Mouse (Mus musculus) ES-CJ7 (cell line): ENCODE results near the gene Rundc3a.
A peak's percentile ranks its signal among the peaks of the same experiment; 100 is the strongest.

Experiments used
- DNase-seq: peaks from one replicate; pipeline ENCODE4 v3.0.0; 2011; ENCODE audit warnings: low read depth, low spot score

Gene Rundc3a

GRCm38 (mm10) chr11:102447497-102447896 is 54.3 kb downstream of the Rundc3a start, which contains the start of gene Fam171a2:
Gene Fam171a2, minus strand, starts transcription at chr11:102447682.
- DNase-seq, result peak; percentile 63

GRCm38 (mm10) chr11:102448327-102448726 is 55.1 kb downstream of the Rundc3a start:
- peak; percentile 64 for DNase-seq

DNA sequence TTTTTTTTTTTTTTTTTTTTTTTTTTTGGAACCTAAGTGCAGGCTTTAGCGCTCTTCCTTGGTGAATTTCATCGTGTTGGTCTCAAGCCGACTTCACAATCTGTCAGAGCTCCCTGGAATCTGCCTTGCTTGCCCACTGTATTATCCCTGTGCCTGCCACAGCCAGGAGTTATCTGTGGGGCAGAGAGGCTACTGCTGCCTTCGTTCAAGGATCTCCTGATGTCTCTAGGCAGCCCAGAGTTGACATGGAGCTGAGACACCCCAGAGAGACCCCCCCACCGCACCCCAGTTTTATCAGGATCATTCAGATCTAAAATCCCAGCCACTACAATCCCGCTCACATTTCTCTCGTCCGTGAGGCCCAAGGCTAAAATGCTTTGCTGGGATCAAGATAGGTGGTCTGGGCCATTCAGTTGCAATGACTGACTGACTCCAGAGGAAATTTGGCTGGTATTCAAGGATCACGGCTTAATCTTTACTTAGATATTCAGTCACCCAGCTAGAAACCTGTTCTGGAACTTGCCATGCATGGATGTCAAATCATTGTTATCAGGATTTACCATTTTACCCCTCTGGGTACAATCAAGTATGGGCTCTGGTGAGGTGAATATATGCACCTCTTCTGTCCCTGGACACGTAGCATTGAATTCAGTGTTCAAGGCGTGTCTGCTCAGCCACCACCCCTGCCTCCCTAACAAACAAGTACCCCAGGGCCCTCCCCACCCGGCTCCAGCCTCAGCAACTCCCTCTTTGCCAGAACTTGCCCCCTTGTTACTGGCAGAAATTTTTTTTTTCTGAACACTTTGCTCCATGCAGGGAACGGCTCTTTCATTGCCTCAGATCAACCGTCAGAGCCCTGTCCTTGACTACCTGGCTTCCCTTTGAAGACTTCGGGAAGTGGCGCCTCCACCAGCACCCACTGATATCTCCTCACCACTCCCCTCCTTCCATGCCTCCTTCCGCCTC is 56.1 kb downstream of the Rundc3a start:
- no peak for DNase-seq
